Mouse (Mus musculus) CH12.LX (cell line): ENCODE results near the gene Fam118a.
A peak's percentile ranks its signal among the peaks of the same experiment; 100 is the strongest.

Experiments
- CHD2 ChIP-seq: IDR thresholded peaks from 2 replicates; pipeline ENCODE4 v1.6.1; 2011; ENCODE audit warnings: low read length, improper control_type of control experiment
- CTCF ChIP-seq, 2 experiments: IDR thresholded peaks in 1 of 2; conservative IDR thresholded peaks in 1 of 2; 2 replicates each; pipeline ENCODE4 v1.5.1; 2011 to 2012; ENCODE audit warnings: low read depth in 2 of 2, low read length in 2 of 2, improper control_type of control experiment in 1 of 2, inconsistent platforms in 1 of 2, mild to moderate bottlenecking in 1 of 2, moderate library complexity in 1 of 2
- KAT2A ChIP-seq: IDR thresholded peaks from 2 replicates; pipeline ENCODE4 v1.6.1; 2012; ENCODE audit warnings: low read length, improper control_type of control experiment, inconsistent platforms; ENCODE audit not compliant: insufficient replicate concordance
- TCF12 ChIP-seq: IDR thresholded peaks from 2 replicates; pipeline ENCODE4 v1.6.1; 2014; ENCODE audit warnings: low read depth, mild to moderate bottlenecking, inconsistent platforms, low read length, improper control_type of control experiment
- ZNF384 ChIP-seq: IDR thresholded peaks from 2 replicates; pipeline ENCODE4 v1.6.1; 2012; ENCODE audit warnings: low read depth, low read length, improper control_type of control experiment, inconsistent platforms

GRCm38 (mm10) chr15:84987874-84988825, 40.6 kb upstream of the Fam118a start, which contains the start of gene 5031439G07Rik:
- TF ChIP-seq CTCF (conservative IDR thresholded peaks at IDR 0.05 in 1 of 2, IDR thresholded peaks at IDR 0.05 in 1 of 2; ENCODE audit: low read depth in 2 of 2, low read length in 2 of 2) (no peak), ZNF384 (no peak), CHD2 (no peak), KAT2A (no peak), TCF12 (0 out of 2 replicates have a peak, but pooled peaks have one; percentile 24)
